Mouse (Mus musculus) lung, postnatal 36 days (tissue): ENCODE measurements around the gene Ldoc1.

Source experiments
- DNase-seq: peaks from one replicate; pipeline ENCODE4 v3.0.0; 2022; ENCODE audit warnings: mixed read lengths

Ldoc1 gene

DNA sequence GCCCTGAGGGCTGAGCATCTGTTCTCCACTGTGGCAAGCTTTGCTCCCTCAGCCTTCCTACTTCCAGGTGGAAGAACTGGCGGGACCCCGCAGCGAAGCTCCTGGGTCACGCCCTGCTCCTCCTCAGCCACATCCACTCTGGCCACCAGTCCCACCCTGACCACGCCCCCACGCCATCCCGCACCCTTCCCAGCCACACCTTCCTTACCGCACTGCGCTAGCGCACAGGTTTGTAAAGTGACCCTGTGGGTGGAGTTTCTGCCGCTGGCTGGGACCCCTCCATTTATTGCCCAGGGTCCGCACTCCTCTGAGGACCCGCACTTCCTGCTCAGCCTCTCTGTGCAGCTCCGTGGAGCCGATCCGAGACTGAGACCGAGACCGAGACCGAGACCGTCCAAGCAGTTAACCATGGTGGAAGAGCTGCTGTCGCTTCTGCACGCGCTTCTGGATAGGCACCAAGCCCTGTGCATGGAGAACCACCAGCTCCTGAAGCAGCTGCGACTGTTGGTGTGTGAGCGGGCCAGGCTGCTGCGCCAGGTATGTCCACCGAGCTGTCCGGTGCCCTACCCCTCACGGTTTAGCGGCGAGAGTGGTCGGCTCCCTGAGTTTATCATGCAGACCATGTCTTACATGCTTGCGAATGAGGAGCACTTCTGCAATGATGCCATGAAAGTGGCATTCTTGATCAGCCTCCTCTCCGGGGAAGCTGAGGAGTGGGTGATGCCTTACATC, at the start of gene Ldoc1:
Gene Ldoc1 (plus strand): TSS at position 196 of the 732 bp plus-strand sequence.
- DNase-seq: no peak

DNA sequence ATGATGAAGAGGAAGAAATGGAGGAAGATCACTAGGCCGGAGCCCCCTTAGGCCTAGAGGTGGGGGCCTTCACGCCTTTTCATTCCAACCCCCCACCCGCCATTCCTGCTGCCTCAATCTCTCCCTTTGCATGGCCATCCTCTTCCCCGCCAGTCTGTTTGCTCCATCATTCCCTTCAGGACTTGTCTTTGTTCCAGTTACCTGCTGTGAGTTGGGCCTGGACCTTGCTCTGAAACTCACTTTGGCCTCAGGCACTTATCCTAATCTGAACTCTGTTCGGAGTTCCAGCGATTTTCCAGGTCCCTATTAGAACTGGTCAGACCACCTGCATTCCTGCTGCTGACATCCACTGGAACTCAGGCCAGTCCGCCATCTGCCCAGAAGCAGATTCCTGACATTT, 834 bp downstream of the Ldoc1 start:
- no peak for DNase-seq

DNA sequence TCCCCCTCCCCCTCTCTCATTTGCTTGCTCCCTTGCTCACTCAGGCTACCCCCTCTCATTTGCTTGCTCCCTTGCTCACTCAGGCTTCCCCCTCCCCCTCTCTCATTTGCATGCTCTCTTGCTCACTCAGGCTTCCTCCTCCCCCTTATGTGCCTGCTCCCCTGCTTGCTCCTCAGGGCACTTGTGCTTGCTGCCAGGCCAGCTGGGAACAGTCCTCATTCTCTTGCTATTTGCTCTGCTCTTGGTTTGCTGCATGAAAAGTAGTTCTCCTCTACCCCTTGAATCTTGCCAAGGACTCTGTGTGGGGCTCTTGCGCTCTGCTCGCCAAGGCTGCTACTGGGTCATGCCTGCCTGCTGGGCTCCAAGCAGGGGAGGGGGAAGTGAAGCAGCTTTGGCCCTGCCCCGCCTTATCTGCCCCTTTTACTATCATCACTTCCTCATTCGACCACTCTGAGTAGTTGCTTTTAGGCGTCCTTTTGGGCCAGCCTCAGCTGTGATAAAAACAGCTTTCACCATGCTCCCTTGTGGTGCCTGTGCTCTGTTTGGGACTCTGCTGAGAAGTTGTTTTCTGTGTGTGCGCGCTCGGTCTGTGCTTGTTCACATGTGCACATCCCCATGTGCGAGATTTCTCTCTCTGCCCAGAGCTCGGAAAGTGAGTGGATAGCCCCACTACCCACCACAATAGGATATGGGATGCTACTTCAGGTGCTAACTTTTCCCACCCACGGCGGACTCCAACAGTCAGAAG, 13.2 kb downstream of the Ldoc1 start:
- DNase-seq: peak; percentile 9

DNA sequence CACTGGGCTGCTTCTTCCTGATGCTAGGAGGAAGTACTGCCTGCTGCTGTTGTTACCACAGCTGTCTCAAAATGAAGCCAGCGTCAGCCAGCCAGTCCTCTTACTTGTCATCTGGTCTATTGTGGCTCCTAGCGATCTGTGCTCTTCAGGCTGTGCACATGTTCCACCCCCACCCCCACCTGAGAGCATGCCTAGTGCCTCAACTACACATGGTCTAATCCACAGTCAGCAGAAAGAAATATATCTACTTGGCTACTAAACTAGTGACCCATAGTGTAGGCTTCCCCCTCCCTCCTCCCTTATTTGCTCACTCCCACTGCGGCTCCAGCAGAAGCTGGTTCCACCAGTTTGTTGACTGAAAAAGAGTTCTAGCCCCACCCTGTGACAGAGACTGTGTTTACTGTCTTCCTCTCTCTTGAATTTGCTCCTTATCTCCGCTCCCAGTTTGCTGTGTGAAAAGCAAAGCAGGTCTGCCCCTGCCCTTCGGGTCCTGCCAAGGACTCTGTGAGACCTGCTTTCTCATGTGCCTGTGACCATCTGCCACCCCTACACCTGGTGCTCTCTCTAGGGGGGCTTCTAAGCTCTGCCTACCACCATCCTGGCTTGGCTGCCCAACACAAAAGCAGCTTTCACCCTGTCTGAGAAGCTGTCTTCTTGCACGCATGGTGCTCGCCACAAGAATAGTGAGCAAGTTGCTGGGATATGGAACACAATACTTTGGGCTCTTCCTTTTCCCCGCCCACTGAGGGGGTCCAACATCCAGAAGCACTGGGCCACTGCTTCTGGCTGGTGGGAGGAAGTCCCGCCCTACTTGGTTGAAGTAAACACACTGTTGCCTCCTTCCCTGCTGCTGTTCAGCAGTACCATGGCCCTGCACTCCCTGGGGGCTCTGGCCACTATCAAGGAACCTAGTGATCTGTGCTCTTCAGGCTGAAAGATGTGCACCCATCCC, 14.0 kb downstream of the Ldoc1 start:
- no peak for DNase-seq

DNA sequence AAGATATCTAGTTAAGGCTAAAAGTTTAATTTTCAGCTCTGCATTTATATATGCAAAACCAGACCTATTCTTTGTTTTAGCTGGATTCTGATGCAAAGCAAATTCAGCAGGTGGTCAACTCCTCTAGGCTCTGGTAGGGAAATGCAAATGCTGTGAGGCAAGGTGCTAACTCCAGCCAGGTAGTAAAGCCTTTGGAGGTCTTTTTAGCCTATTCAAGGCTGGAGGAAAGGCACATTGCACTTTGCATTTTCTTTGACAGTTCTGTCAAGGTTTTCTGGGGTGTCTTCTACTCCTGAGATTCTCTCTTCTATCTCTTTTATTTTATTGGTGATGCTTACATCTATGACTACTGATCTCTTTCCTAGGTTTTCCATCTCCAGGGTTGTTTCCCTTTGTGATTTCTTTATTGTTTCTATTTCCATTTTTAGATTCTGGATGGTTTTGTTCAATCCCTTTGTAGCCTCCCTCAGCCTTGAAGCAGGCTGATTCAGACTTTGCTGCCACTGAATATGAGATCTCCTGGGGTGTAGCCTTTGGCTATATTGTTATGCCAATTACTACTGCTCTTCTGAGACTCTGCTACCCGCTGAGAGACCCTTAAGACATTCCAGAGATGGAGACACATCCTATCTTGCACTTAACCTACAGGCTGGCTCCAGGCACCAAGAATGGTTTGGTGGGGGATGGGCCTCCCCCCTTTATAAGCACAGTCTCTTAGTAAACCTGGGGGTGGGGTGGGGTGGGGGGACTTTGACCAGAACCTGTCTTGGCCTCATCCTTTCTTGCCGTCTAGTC, 18.4 kb downstream of the Ldoc1 start:
- DNase-seq: no peak
